Mouse (Mus musculus): ENCODE data around the gene Rbm19.

Gene Rbm19

GRCm38 (mm10) chr5:120210668-120211067 lies 94.4 kb downstream of the Rbm19 start:
- no peak for DNase-seq

DNA sequence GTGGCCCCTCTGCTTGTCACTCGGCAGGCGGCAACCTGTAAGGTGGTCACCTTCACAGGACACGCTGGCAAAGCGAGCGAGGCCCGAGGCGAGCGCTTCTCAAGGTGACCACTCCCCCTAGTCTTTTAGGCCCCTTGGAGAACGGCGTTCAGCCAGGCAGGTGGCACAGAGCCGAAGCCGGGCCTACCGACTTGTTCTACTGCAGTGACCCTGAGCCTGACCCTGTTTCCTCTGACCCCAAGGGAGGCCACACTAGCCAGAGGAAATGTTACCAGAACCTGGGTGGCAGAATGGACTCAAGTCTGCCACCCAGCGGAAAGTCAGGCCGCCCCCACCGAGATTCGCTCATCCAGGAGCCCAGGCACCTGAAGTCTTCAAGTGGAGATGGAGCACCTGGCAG lies 94.9 kb downstream of the Rbm19 start:
- no peak for DNase-seq

GRCm38 (mm10) chr5:120214511-120214910 lies 98.2 kb downstream of the Rbm19 start:
- DNase-seq = no peak

- DNase-seq = no peak
Observed at GRCm38 (mm10) chr5:120221216-120221615, 105.0 kb downstream of the Rbm19 start.

DNA sequence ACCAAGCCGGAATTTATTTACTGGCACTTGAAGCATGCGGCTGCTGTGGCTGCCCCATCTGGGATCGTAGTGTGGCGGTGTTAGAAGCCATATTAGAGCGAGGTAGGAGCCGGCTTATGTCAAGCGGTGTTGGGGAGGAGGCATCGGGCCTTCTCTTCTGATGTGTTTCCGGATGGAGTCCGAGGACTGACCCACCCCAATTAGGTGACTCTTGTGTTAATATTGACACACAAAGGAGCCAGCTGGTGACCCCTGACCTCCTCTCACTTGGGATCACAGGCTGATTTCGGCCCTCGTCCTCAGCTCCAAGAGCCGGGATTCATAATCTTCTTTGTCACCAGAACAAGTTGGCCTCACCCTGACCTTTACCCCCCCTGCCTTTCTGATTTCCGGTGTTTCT lies 109.1 kb downstream of the Rbm19 start:
- no peak for DNase-seq

DNA sequence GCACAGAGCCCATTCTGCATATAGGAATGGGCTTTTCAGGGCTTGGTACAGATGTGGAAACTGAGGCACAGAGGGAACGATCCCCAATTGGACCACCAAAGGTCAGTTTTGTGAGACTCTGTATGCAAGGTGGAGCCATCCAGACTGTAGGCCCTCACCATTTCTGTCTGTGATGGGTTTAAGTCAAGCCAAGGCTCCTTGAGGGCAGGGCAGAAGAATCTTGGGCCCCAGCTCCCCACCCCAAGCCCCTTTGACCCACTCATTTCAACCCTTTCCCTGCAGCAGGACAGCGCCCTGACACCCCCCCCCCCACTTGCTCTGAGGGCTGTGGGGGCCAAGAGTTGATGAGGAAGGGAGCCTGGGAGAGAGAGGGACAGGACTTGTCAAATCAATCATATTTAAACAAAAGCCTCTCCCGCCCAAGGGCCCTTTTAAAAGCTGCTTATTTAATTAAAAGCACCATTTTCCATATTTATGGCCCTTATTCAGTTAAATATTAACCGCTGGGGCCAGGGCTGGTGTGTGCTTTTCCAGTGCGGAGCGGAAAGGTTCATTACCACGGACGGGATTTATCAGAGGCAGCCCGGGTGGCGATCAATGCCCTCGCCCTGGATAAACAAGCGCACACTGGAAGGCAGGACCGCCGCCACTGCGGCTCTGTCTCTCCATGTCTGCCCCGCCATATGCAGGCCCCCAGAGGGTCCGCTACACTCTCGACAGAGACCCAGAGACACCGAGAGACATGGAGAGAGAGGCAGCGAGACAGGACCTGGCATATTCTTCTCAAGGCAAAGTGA lies 112.5 kb downstream of the Rbm19 start:
- no peak for DNase-seq

GRCm38 (mm10) chr5:120231435-120232147 lies 115.3 kb downstream of the Rbm19 start:
- DNase-seq = no peak

- no peak for DNase-seq
Observed at GRCm38 (mm10) chr5:120235147-120235546, 118.9 kb downstream of the Rbm19 start.

DNA sequence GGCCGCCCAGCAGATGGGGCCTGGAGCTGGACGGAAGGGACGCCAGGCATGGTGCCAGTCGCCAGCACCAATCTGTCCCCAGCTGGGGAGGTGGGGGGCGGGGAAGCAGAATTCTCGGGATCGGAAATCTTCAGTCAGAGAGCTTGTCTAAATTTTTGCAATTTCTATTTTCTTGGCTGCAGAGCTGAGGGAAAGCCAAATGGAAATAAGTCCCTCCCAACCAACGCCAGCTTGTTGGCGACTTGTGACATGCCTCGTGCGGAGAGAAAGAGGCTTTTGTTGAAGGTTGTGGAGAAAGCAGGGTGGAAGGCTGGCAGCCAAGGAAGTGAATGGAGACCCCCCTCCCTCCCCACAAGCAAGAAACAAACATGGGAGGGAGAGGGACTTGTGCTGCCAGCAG lies 119.3 kb downstream of the Rbm19 start:
- DNase-seq = no peak

GRCm38 (mm10) chr5:120240071-120240470 lies 123.8 kb downstream of the Rbm19 start:
- no peak for DNase-seq

- no peak for DNase-seq
Observed at GRCm38 (mm10) chr5:120245336-120245735, 129.1 kb downstream of the Rbm19 start.
